Mouse (Mus musculus): Measurements from ENCODE around the gene Plcl2.

DNA sequence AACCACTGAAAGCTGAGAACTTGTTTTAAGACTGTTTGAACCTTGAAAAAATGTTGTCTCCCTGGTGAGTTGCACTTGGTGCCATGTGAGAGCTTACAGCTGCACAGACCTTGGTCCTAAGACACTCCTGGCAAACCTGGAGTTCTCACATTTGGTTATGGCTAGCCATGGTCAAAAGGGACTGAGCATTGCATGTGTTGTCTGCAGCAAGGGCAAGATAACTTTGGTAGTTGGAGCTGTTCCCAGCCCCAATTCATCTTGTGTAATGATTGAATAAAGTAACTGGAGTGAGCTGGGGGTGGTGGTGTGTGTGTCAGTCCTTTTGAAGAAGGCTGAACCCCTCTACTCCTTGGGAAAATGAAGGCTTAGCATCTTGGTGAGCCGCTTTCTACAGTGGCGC is 215.2 kb downstream of the Plcl2 start:
- TF ChIP-seq POLR2A (IDR thresholded peaks at IDR 0.05; ENCODE audit: control insufficient read depth, low read depth, low read length), result no peak
- TF ChIP-seq CTCF (IDR thresholded peaks at IDR 0.05; ENCODE audit: control insufficient read depth, insufficient read depth, insufficient replicate concordance, low read depth, low read length), result no peak

Measured in testis, adult 2 months (tissue).